Mouse (Mus musculus) brain, adult 10 weeks (tissue): ENCODE measurements around the gene Gm4756. TPM values are rescaled to one million over a fixed set of nuclear protein-coding genes. Genes with fewer than 3 reads are reported as not detected.

Source experiments
- polyA plus RNA-seq: library from polyadenylated mRNA; stranded (reverse); fragments of 350-450 nt; fragmentation: Illumina TruSeq; extraction: RNeasy Lipid Tissue Mini Kit (QIAGEN cat#74804); gene quantifications from one replicate; pipeline ENCODE4 v1.2.3, GENCODE M21; 2015; ENCODE audit warnings: low read depth, low replicate concordance

Gm4756 gene
- not detected for polyA plus RNA-seq

DNA sequence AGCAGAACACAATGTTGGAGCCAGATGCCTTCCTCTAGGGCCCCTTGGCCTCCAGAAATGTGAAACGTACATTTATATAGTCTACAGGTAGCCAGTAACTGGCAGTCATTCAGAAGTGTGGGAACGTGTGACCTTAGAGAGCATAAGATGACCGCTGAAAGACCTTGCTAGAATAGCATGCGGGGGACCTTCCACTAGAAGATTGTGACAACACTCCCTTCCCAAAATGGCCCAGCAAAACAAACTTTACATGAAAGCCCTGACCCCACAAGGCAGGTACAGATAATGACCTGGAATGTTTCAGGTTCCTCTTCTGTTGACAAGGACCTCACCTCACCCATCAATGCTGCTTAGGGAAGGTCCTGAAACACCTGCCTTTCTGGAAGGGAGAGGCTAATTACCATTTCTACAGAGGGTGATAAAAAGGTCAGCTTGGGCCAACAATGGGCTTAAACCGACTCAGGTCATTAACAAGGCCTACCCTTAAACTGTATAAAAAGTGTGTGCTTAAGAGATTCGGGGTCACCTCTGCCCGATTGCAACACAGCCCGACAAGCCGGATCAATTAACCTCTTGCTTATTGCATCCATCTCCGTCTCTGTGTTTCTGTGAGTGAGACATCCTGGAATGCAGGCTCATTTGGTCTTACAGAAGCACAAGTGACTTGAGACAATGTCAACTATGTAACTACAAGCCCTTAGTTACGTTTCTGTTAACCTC, at the start of gene Gm4756:
Gene Gm4756, minus strand, starts transcription at position 51 of the 720 bp plus-strand sequence.

DNA sequence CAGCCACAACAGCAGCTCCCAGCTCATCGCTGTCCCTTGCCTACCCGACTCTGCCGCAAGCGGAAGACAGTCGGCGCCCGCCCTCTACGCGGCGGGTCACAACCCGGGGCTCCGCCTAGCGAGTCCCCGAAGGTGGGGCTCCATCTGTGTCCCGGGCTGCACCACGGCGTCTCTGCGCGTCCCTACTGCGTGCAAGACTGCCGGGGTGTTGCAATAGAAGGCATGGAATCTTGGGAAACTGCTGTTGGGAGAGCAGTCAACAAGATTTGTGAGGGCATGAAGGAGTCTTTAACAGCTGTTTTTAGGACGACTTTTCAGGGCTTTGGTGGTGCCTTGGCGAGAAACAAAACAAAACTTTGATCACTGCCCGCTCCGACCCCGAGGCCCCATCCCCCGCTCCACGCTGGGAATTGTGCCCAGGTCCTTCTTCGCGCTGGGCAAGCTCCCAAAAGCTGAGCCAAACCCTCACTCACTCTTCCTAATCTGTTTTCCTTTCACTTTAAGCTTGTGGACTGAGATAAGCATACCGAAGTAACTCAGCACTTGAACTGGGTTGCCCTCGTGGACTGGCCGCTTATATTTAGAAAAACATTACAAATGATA, 15.4 kb upstream of the Gm4756 start, which contains the start of gene Dhrs7:
Gene Dhrs7, minus strand, starts transcription at position 175 of the 603 bp plus-strand sequence.

DNA sequence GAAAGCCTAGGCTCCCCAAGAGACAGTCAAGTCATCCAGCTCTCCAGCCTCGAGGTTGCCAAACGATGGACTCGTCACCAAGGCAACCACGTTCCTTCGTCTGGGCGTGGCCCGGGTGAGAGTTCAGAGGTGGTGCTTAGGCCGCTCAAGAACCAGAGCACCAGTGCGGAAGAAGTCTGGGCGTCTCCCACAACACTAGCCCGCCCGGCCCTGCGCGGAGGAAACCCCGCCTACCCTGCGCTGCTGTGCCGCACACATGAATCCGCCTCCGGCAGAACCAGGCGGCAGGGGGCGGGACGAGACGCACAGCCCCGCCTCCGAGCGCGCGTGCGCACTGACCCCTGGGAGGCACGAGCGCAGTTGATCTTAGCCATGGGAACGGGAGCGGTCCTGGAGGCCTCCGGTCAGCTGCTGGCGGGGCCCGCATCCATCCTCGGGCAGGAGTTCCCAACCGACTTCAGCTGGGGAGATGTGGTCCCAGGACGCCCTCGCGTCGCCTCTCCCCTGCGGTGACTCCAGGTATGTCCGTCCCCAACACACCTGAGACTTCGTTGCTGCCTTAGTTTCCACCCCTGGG, 113.4 kb downstream of the Gm4756 start, which contains the start of gene Pcnx4:
Gene Pcnx4, plus strand, starts transcription at position 363 of the 577 bp plus-strand sequence.

Other genes starting within 250 kb of the Gm4756 start
- 1,314 TPM for gene Rtn1, start 240.6 kb downstream of the Gm4756 start, polyA plus RNA-seq
- gene Lrrc9, start 207.8 kb downstream of the Gm4756 start, polyA plus RNA-seq = 1.7 TPM
- gene Pcnx4, start 113.3 kb downstream of the Gm4756 start, polyA plus RNA-seq = 23.5 TPM
- 47.6 TPM for gene Dhrs7, start 15.2 kb upstream of the Gm4756 start, polyA plus RNA-seq
- gene Ppm1a, start 107.8 kb upstream of the Gm4756 start, polyA plus RNA-seq = 278 TPM